Mouse (Mus musculus) limb, embryonic 14.5 days (tissue): ENCODE measurements around the gene Prkn. TPM values are rescaled to one million over a fixed set of nuclear protein-coding genes. Genes with fewer than 3 reads are reported as not detected.

Source experiments
- ATAC-seq: fragments of 200-750 bp; cut with Nextera tagmentation; 2 replicates; pipeline ENCODE4 v1.8.0; 2017; ENCODE audit warnings: low read depth, moderate number of reproducible peaks, moderate TSS enrichment; ENCODE audit not compliant: low FRiP score
- DNase-seq: peaks from one replicate; pipeline ENCODE4 v3.0.0-alpha.2; 2015; ENCODE audit warnings: low spot score
- H3K27ac ChIP-seq: fragments of 300-500 bp; sonication (generic); replicated peaks from 2 replicates; pipeline ENCODE4 v1.5.1; 2014; ENCODE audit warnings: low read depth, mild to moderate bottlenecking, low read length, moderate library complexity, mixed read lengths
- H3K27me3 ChIP-seq: fragments of 300-500 bp; sonication (generic); 2 replicates; pipeline ENCODE4 v1.6.1; 2014; ENCODE audit warnings: low read length, mixed read lengths; ENCODE audit not compliant: control insufficient read depth, insufficient read depth
- H3K36me3 ChIP-seq: fragments of 300-500 bp; sonication (generic); 2 replicates; pipeline ENCODE4 v1.6.1; 2014; ENCODE audit warnings: mild to moderate bottlenecking, low read length, moderate library complexity, mixed read lengths; ENCODE audit not compliant: control insufficient read depth, insufficient read depth
- H3K4me1 ChIP-seq: fragments of 300-500 bp; sonication (generic); 2 replicates; pipeline ENCODE4 v1.6.1; 2014; ENCODE audit warnings: antibody characterized with exemption, low read length, mixed read lengths; ENCODE audit not compliant: control insufficient read depth, insufficient read depth
- H3K4me2 ChIP-seq: fragments of 300-500 bp; sonication (generic); replicated peaks from 2 replicates; pipeline ENCODE4 v1.6.1; 2014; ENCODE audit warnings: low read depth, mild to moderate bottlenecking, low read length, moderate library complexity; ENCODE audit not compliant: severe bottlenecking
- H3K4me3 ChIP-seq: fragments of 300-500 bp; sonication (generic); replicated peaks from 2 replicates; pipeline ENCODE4 v1.5.1; 2014; ENCODE audit warnings: low read length
- H3K9ac ChIP-seq: fragments of 300-500 bp; sonication (generic); 2 replicates; pipeline ENCODE4 v1.6.1; 2014; ENCODE audit warnings: mild to moderate bottlenecking, low read depth, low read length, moderate library complexity; ENCODE audit not compliant: severe bottlenecking
- H3K9me3 ChIP-seq: fragments of 300-500 bp; sonication (generic); 2 replicates; pipeline ENCODE4 v1.6.1; 2016; ENCODE audit warnings: low read length; ENCODE audit not compliant: control insufficient read depth
- POLR2A ChIP-seq: fragments of 200-500 bp; IDR thresholded peaks from 2 replicates; pipeline ENCODE4 v1.8.0; 2012; ENCODE audit warnings: inconsistent platforms, mild to moderate bottlenecking, moderate library complexity, borderline replicate concordance; ENCODE audit not compliant: insufficient read depth, insufficient read length; ENCODE audit errors: extremely low read depth
- WGBS: fragments of 180-500 bp; shearing (Covaris S2); extraction: QIAGEN DNeasy Blood & Tissue Kit; methylation state at CpG from one replicate; pipeline ENCODE4 v1.1.7; 2014; 5-methylcytosine and 5-hydroxymethylcytosine counted together
- polyA plus RNA-seq, 2 experiments: library from polyadenylated mRNA; depleted of rRNA in 1 of 2; stranded (reverse) in 1 of 2; unstranded in 1 of 2; fragments of >200 nt; fragmentation: Nextera tagmentation in 1 of 2; extraction: Ambion mirVana in 1 of 2; gene quantifications; 2 replicates each; pipeline versions ENCODE4 v1.2.1 to v1.2.3; 2012 to 2014

The Prkn gene
- polyA plus RNA-seq, 2 experiments, result 2.3 to 2.7 TPM

GRCm38 (mm10) chr17:11914451-11914850 is 1074.3 kb downstream of the Prkn start:
- WGBS, result 73% methylated on average over 5 of the region's 5 CpGs

DNA sequence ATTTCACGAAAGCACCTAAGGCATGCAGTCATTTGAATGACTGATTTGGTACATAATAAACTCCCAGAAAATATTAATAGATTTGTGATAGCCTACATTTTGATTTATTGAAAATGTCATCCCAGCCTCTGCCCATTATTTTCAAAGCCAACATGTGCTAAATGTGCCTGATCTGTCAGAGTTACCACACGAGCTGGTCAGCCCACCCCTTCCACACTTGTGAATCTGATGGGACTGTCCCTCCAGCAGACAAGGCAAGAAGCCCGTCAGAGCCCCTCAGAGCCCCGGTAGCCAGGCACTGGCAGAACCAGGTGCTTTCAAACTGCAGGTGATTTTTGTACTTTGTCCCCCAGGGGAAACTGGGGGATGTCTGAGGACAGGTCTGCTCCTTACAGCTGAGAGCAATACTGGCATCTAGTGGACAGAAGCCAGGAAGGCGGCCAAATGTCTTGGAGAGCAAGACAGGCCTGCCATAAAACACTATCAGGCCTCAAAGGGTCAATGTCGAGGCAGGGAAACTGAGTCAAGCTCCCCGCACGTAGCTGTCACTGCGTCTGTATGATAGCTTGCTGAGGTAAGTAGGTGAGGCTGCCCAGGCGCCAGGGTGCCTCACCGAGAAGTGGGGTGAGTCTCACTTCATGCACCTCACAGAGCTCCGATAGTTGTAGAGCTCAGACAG is 1078.1 kb downstream of the Prkn start:
- WGBS, result 52% methylated on average over 12 of the region's 12 CpGs
- Histone ChIP-seq H3K4me1 (no peaks in the 10 kb centered on the region), H3K27ac (no peak overlapping the region), H3K4me2 (no peak overlapping the region), H3K4me3 (no peak overlapping the region), H3K36me3 (no peaks in the 10 kb centered on the region), H3K9ac (no peak overlapping the region), H3K27me3 (peaks cover 3% of the 10 kb centered on the region; the same call in 1 of the 2 replicates), H3K9me3 (no peaks in the 10 kb centered on the region)
- no peak for TF ChIP-seq POLR2A
- no peak for DNase-seq
- no peak for ATAC-seq

More at GRCm38 (mm10) chr17:11914451-11914850, 1074.3 kb downstream of the Prkn start:
- H3K27ac ChIP-seq, result no peak overlapping the region
- peaks cover 3% of the 10 kb centered on the region; the same call in 1 of the 2 replicates for H3K27me3 ChIP-seq
- no peak overlapping the region for H3K4me2 ChIP-seq
- H3K4me1 ChIP-seq, result no peaks in the 10 kb centered on the region
- no peak for ATAC-seq
- H3K4me3 ChIP-seq, result no peak overlapping the region
- H3K9me3 ChIP-seq, result no peaks in the 10 kb centered on the region
- H3K36me3 ChIP-seq, result no peaks in the 10 kb centered on the region
- H3K9ac ChIP-seq, result no peak overlapping the region
- no peak for DNase-seq
- no peak for TF ChIP-seq POLR2A

GRCm38 (mm10) chr17:11919581-11919980 is 1079.4 kb downstream of the Prkn start:
- WGBS, result 86% methylated on average over 6 of the region's 6 CpGs
- H3K4me2 ChIP-seq, result no peak overlapping the region
- DNase-seq, result no peak
- no peaks in the 10 kb centered on the region for H3K36me3 ChIP-seq
- H3K27ac ChIP-seq, result no peak overlapping the region
- H3K9me3 ChIP-seq, result no peaks in the 10 kb centered on the region
- no peak for TF ChIP-seq POLR2A
- no peak overlapping the region for H3K4me3 ChIP-seq
- no peaks in the 10 kb centered on the region for H3K27me3 ChIP-seq
- ATAC-seq, result no peak
- no peaks in the 10 kb centered on the region for H3K4me1 ChIP-seq
- H3K9ac ChIP-seq, result no peak overlapping the region

- no peak for TF ChIP-seq POLR2A
- Histone ChIP-seq H3K9ac (no peak overlapping the region), H3K4me2 (no peak overlapping the region), H3K27me3 (no peaks in the 10 kb centered on the region), H3K4me3 (no peak overlapping the region), H3K4me1 (no peaks in the 10 kb centered on the region), H3K27ac (no peak overlapping the region), H3K36me3 (no peaks in the 10 kb centered on the region), H3K9me3 (no peaks in the 10 kb centered on the region)
- ATAC-seq (no peak), DNase-seq (no peak)
- whole genome bisulfite sequencing, result 80% methylated on average over 9 of the region's 9 CpGs
Measured at GRCm38 (mm10) chr17:11921026-11921425, 1080.8 kb downstream of the Prkn start.

DNA sequence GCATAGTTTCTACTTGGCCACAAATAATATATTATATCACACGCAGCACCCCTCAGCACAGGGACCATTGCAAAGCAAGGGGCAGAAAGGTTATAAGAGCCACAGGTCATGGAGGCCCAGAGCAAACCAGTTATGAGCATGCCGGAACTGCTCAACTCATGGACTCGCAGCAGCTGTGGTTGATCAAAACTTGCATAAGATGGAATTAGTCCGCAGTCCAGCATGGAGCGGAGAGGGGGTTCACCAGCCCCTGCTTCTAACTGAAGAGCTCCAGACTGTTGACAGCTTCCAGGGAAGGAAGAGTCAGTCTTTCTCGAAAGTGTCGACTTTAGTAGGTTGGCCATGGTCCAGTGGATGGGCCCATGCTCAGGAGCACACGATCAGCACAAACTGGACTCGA is 1083.8 kb downstream of the Prkn start:
- ATAC-seq (no peak), DNase-seq (no peak)
- H3K27me3 ChIP-seq, result no peaks in the 10 kb centered on the region
- no peaks in the 10 kb centered on the region for H3K36me3 ChIP-seq
- H3K4me1 ChIP-seq, result no peaks in the 10 kb centered on the region
- no peaks in the 10 kb centered on the region for H3K9me3 ChIP-seq
- H3K27ac ChIP-seq, result no peak overlapping the region
- no peak overlapping the region for H3K4me3 ChIP-seq
- TF ChIP-seq POLR2A, result no peak
- H3K9ac ChIP-seq, result no peak overlapping the region
- 85% methylated on average over 9 of the region's 9 CpGs for WGBS
- no peak overlapping the region for H3K4me2 ChIP-seq

DNA sequence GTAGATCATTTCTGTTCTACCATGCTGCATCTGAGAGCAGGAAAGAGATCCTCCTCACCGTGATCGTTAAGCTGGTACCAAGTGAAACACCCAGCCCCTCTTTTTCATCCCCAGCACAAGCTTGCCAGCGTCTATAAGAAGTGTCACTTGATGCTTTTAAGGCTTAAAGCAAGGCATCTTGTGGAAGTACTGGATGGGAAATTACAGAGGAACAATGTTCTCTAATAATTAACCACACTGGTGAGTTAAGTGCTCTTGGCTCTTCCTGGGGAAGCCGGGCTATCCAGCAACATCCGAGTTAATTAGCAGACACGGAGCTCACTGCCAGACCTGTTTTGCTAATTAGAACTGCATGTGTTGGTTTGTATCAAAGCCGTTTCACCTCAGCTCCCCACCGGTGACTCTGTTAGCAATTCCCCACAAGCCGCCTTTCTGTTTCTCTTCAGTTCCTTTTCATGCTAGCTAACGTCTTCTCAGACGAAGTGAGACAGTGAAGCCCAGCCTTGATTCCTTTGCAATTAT is 1086.7 kb downstream of the Prkn start:
- Histone ChIP-seq H3K9ac (no peak overlapping the region), H3K4me3 (no peak overlapping the region), H3K9me3 (no peaks in the 10 kb centered on the region), H3K4me2 (no peak overlapping the region), H3K36me3 (no peaks in the 10 kb centered on the region), H3K27me3 (no peaks in the 10 kb centered on the region), H3K4me1 (no peaks in the 10 kb centered on the region), H3K27ac (no peak overlapping the region)
- no peak for TF ChIP-seq POLR2A
- 12% methylated on average over 11 of the region's 11 CpGs for WGBS
- DNase-seq, result no peak
- ATAC-seq, result no peak
